Mouse (Mus musculus) liver, postnatal 0 days (tissue): ENCODE measurements around the gene Zmynd12. TPM values are rescaled to one million over a fixed set of nuclear protein-coding genes. Genes with fewer than 3 reads are reported as not detected.

Experiments used
- ATAC-seq: fragments of 200-750 bp; cut with Nextera tagmentation; 2 replicates; pipeline ENCODE4 v1.8.0; 2017; ENCODE audit warnings: mild to moderate bottlenecking, moderate library complexity
- DNase-seq: peaks from one replicate; pipeline ENCODE4 v3.0.0-alpha.2; 2016
- H3K27ac ChIP-seq: fragments of 300-500 bp; sonication (generic); 2 replicates; pipeline ENCODE4 v1.5.1; 2014; ENCODE audit warnings: antibody characterized with exemption, moderate library complexity, mild to moderate bottlenecking, low read depth
- H3K27me3 ChIP-seq: fragments of 300-500 bp; sonication (generic); 2 replicates; pipeline ENCODE4 v1.6.1; 2014; ENCODE audit warnings: low read length, control low read depth, mixed read lengths; ENCODE audit not compliant: insufficient read depth
- H3K36me3 ChIP-seq: fragments of 300-500 bp; sonication (generic); replicated peaks from 2 replicates; pipeline ENCODE4 v1.6.1; 2014; ENCODE audit warnings: mild to moderate bottlenecking, control low read depth, low read length, moderate library complexity, mixed read lengths; ENCODE audit not compliant: insufficient read depth
- H3K4me1 ChIP-seq: fragments of 300-500 bp; sonication (generic); 2 replicates; pipeline ENCODE4 v1.6.1; 2014; ENCODE audit warnings: antibody characterized with exemption, mild to moderate bottlenecking, control low read depth; ENCODE audit not compliant: insufficient read depth
- H3K4me2 ChIP-seq: fragments of 300-500 bp; sonication (generic); 2 replicates; pipeline ENCODE4 v1.6.1; 2014; ENCODE audit warnings: low read depth, mild to moderate bottlenecking, low read length, moderate library complexity, mixed read lengths
- H3K4me3 ChIP-seq: fragments of 300-500 bp; sonication (generic); 2 replicates; pipeline ENCODE4 v1.5.1; 2014; ENCODE audit warnings: low read depth, low read length
- H3K9ac ChIP-seq: fragments of 300-500 bp; sonication (generic); replicated peaks from 2 replicates; pipeline ENCODE4 v1.6.1; 2014; ENCODE audit warnings: mild to moderate bottlenecking, moderate library complexity
- H3K9me3 ChIP-seq: fragments of 300-500 bp; sonication (generic); 2 replicates; pipeline ENCODE4 v1.6.1; 2016; ENCODE audit warnings: mild to moderate bottlenecking, control low read depth, low read length, mixed read lengths
- CTCF ChIP-seq: sonication (generic); IDR thresholded peaks from 2 replicates; pipeline ENCODE4 v1.5.1; 2016; ENCODE audit warnings: antibody characterized with exemption, low read depth
- EP300 ChIP-seq: IDR thresholded peaks from 2 replicates; pipeline ENCODE4 v1.6.1; 2016; ENCODE audit warnings: antibody characterized with exemption, low read depth, mild to moderate bottlenecking
- WGBS: fragments of 180-500 bp; shearing (Covaris S2); extraction: QIAGEN DNeasy Blood & Tissue Kit; methylation state at CpG from one replicate; pipeline ENCODE4 v1.1.7; 2014; ENCODE audit not compliant: insufficient replicate concordance; 5-methylcytosine and 5-hydroxymethylcytosine counted together
- polyA plus RNA-seq: library from polyadenylated mRNA; unstranded; fragments of >200 nt; fragmentation: Nextera tagmentation; extraction: Ambion mirVana; gene quantifications from 2 replicates; pipeline ENCODE4 v1.2.1, GENCODE M21; 2015

Zmynd12 gene
- polyA plus RNA-seq, 1 experiment from 2014 or later: 1.3 TPM

DNA sequence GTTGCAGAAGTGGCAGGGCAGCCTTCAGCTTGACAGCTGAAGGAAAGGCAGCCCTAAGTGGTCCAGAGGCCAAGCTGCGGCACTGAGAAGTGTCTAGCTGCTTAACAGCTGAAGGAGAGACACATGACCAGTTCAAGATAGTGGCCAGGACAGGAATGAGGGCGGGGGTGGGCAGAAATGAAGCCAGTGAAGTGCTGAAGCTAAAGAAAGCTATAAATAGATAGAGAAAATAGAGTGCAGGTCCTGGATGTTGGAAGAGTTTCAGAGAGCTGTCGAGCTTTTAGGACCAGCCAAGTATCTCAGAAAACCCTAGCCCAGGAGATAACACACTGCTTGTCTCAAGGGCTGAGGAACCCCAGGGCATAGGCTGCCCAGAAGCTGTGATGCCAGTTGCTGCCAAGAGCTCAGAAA lies 90.1 kb downstream of the Zmynd12 start:
- H3K9ac ChIP-seq: no peak overlapping the region
- no peak for DNase-seq
- H3K4me1 ChIP-seq: no peaks in the 10 kb centered on the region
- ATAC-seq: no peak
- H3K27ac ChIP-seq: no peak overlapping the region
- no peaks in the 10 kb centered on the region for H3K9me3 ChIP-seq
- no peaks in the 10 kb centered on the region for H3K27me3 ChIP-seq
- WGBS: 58% methylated on average over 3 of the region's 3 CpGs
- H3K4me2 ChIP-seq: no peak overlapping the region
- TF ChIP-seq EP300: no peak
- no peak for TF ChIP-seq CTCF
- H3K36me3 ChIP-seq: no peaks in the 10 kb centered on the region
- H3K4me3 ChIP-seq: no peak overlapping the region

Other genes with a start within 250 kb of the Zmynd12 start
- 1.8 and 2.1 TPM in 2 replicates for gene Zfp691, start 248.6 kb upstream of the Zmynd12 start, polyA plus RNA-seq
- gene Ermap, start 232.8 kb upstream of the Zmynd12 start, polyA plus RNA-seq: 125 and 144 TPM in 2 replicates
- gene Svbp, start 227.5 kb upstream of the Zmynd12 start, polyA plus RNA-seq: 54.8 and 61.3 TPM in 2 replicates
- not detected in 2 replicates for gene Tmem269, start 204.6 kb upstream of the Zmynd12 start, polyA plus RNA-seq
- gene AU022252, start 190.1 kb upstream of the Zmynd12 start, polyA plus RNA-seq: 26.6 and 27.8 TPM in 2 replicates
- 11.8 and 12.1 TPM in 2 replicates for gene P3h1, start 189.9 kb upstream of the Zmynd12 start, polyA plus RNA-seq
- not detected in 2 replicates for gene Cldn19, start 167.4 kb upstream of the Zmynd12 start, polyA plus RNA-seq
- 170 and 207 TPM in 2 replicates for gene Ybx1, start 128.2 kb upstream of the Zmynd12 start, polyA plus RNA-seq
- gene Ppih, start 102.3 kb upstream of the Zmynd12 start, polyA plus RNA-seq: 24.7 and 28.4 TPM in 2 replicates
- gene Ccdc30, start 7.3 kb upstream of the Zmynd12 start, polyA plus RNA-seq: 2.4 and 2.9 TPM in 2 replicates
- gene Ppcs, start 394 bp upstream of the Zmynd12 start, polyA plus RNA-seq: 33.0 and 37.0 TPM in 2 replicates
- gene Rimkla, start 69.8 kb downstream of the Zmynd12 start, polyA plus RNA-seq: not detected in 2 replicates
- gene Foxj3, start 114.2 kb downstream of the Zmynd12 start, polyA plus RNA-seq: 2.6 and 2.9 TPM in 2 replicates
- 3.8 and 4.3 TPM in 2 replicates for gene Frg2f1, start 116.7 kb downstream of the Zmynd12 start, polyA plus RNA-seq
- gene Guca2a, start 214.9 kb downstream of the Zmynd12 start, polyA plus RNA-seq: not detected in 2 replicates
- gene Guca2b, start 236.1 kb downstream of the Zmynd12 start, polyA plus RNA-seq: not detected in 2 replicates